Mouse (Mus musculus): ENCODE measurements at regions not wholly inside any gene's neighbourhood (a gene's known extent, or its start where the extent isn't known, plus 50 kb on each side); places are given as distances from the start of the nearest gene placed in this dataset.
A peak's percentile ranks its signal among the peaks of the same experiment; 100 is the strongest.

DNA sequence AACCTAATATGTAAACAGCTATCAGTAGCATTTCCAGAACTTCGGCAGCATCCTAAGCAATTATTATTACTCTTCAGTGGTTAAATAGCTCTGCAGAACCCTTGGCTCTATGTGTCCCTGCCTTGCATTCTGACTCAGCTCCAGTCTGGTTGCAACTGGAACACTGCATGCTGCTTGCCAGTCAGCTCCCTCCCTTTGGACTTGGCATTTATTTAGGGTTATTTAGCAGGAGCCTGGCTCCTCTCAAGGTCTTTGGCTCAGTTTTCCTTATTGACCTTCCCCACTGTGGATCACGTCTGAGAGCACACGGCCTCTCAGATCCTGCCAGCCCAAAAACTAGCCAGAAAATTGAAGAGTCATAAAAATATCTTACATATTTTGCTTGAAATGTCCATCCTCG, 217.4 kb downstream of the Speer2 start:
- DNase-seq (ENCODE audit: low spot score in 2 of 2) = no peak

GRCm38 (mm10) chr16:69607736-69608135, 255.8 kb downstream of the Speer2 start:
- DNase-seq (ENCODE audit: low spot score in 2 of 2) = no peak

DNA sequence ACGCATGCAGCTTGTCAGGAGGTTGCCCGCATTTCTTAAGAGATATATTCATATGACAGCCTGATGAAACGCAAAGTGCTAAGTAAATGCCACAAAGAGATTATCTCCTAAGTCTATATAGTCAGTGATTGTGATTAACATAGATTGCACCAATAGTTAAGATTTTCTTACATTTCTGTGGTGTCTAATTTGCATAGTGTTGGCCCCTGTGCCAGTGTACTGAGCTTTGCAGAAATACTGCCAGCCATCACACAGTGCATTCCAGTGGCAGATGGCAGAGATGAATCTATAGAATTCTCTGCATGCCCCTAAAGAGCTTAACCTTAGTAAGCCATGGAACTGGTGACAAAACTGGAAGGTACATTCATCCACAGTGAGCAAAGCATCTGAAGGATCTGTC, 262.6 kb downstream of the Speer2 start:
- no peak for DNase-seq (ENCODE audit: low spot score in 2 of 2)

- DNase-seq (ENCODE audit: low spot score in 2 of 2) = peak in 1 of 2 experiments; percentile 1
These were observed 286.3 kb downstream of the Speer2 start for GRCm38 (mm10) chr16:69577205-69577604.

GRCm38 (mm10) chr16:69568189-69568588, 295.4 kb downstream of the Speer2 start:
- no peak for DNase-seq (ENCODE audit: low spot score in 2 of 2)

DNA sequence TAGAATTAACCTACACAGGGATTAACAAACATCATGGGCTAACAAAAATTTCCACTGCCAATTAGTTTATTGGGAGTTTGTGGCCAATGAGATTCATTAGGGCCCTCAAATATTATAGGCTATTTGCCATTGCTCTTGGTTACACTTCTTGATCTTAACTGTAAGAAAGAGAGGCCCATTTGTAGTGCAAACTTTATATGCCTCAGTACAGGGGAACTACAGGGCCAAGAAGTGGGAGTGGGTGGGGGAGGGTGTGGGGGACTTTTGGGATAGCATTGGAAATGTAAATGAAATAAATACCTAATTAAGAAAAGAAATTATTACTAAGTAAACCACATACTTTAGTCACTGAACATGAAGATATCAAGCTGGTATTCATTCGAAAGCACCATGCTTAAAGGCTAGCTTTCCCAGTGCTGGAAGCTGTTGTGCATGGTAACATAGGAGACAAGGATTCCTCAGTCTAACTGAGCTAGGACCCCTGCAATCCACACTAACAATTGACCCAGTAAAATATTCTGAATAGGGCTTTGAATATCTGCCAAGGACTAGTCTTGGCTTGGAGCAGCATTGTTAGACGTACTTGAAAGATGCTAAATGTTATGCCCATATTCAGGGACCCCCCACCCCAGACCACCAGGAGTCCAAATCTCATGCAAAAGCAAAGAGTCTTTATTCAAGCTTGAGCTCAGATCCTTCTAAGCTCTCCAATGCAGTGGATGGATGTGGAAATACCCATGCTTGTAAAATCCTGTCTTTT, 295.9 kb downstream of the Speer2 start:
- DNase-seq (ENCODE audit: low spot score in 2 of 2) = no peak

Data from layer of hippocampus, adult 18-20 months (tissue).